Mouse (Mus musculus): ENCODE measurements at regions not wholly inside any gene's neighbourhood (a gene's known extent, or its start where the extent isn't known, plus 50 kb on each side); places are given as distances from the start of the nearest gene placed in this dataset.

- Histone ChIP-seq H3K27me3 (replicated peaks; ENCODE audit: control insufficient read depth, insufficient read depth, low read length) (no peaks in the 10 kb centered on the region; the same call in 1 of the 2 replicates), H3K4me3 (ENCODE audit: insufficient read depth, low read depth, low read length) (no peak overlapping the region), H3K36me3 (ENCODE audit: control insufficient read depth, insufficient read depth, low read length) (no peaks in the 10 kb centered on the region), H3K4me1 (ENCODE audit: control insufficient read depth, insufficient read depth, low read length) (no peaks in the 10 kb centered on the region; the same call in 1 of the 2 replicates), H3K27ac (ENCODE audit: insufficient read depth, low read depth, low read length) (peak overlapping the region; percentile 86)
- TF ChIP-seq POLR2A (IDR thresholded peaks at IDR 0.05; ENCODE audit: low read depth, low read length) (no peak), CTCF (conservative IDR thresholded peaks at IDR 0.05; ENCODE audit: insufficient read depth, insufficient read length, low read depth, low read length) (no peak)
- 30% methylated on average over 1 of the region's 1 CpGs for WGBS
- peak; percentile 75 for DNase-seq
These were observed 180.3 kb downstream of the Tfap2b start for GRCm38 (mm10) chr1:19388864-19389505.

DNA sequence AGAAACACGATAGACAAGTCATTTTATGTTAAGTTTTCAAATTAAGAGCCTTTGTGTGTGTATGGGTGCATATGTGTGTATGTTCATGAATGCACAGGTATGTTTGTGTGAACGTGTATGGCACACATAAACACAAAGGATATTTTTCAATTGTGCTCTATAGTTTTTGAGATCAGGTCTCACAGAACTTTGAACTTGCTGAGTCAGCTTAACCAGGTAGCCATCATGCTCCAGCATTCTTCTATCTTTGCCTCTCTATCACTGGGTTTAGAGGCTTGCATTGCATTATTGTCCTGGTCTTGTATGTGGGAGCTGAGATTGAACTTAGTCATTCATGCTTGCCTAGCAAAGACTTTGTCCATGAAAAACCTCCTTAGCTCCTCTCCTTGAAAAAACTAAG, 198.8 kb downstream of the Tfap2b start:
- 83% methylated on average over 2 of the region's 2 CpGs for WGBS
- TF ChIP-seq CTCF (conservative IDR thresholded peaks at IDR 0.05; ENCODE audit: insufficient read depth, insufficient read length, low read depth, low read length) (no peak), POLR2A (IDR thresholded peaks at IDR 0.05; ENCODE audit: low read depth, low read length) (no peak)
- no peak for DNase-seq
- no peaks in the 10 kb centered on the region for H3K36me3 ChIP-seq (ENCODE audit: control insufficient read depth, insufficient read depth, low read length)
- no peaks in the 10 kb centered on the region for H3K27me3 ChIP-seq (replicated peaks; ENCODE audit: control insufficient read depth, insufficient read depth, low read length)
- H3K4me1 ChIP-seq (ENCODE audit: control insufficient read depth, insufficient read depth, low read length) = no peaks in the 10 kb centered on the region
- no peak overlapping the region for H3K4me3 ChIP-seq (ENCODE audit: insufficient read depth, low read depth, low read length)
- no peak overlapping the region for H3K27ac ChIP-seq (ENCODE audit: insufficient read depth, low read depth, low read length)

DNA sequence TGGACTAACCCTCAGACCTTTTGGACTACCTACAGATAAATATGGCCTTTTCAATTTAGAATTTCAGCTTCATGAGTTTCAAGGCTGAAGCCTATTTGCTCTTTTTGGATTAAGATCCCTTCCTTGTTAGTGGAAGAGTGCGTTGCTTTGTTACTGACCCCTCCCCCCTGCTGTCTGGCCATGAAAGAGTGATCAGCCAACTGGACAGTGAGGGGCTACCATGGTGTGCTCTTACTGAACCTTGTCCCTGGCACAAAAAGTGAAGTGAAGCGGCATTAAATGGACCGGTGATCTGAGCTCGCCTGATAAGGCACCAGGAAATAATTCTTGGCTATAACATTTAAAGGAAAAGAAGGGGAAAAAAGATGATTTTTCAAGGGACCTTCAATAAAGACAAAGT, 203.6 kb downstream of the Tfap2b start:
- Histone ChIP-seq H3K4me3 (ENCODE audit: insufficient read depth, low read depth, low read length) (no peak overlapping the region), H3K27me3 (replicated peaks; ENCODE audit: control insufficient read depth, insufficient read depth, low read length) (no peaks in the 10 kb centered on the region), H3K36me3 (ENCODE audit: control insufficient read depth, insufficient read depth, low read length) (no peaks in the 10 kb centered on the region), H3K4me1 (ENCODE audit: control insufficient read depth, insufficient read depth, low read length) (no peaks in the 10 kb centered on the region), H3K27ac (ENCODE audit: insufficient read depth, low read depth, low read length) (no peak overlapping the region)
- DNase-seq = no peak
- TF ChIP-seq CTCF (conservative IDR thresholded peaks at IDR 0.05; ENCODE audit: insufficient read depth, insufficient read length, low read depth, low read length) = no peak
- WGBS = 45% methylated on average over 4 of the region's 4 CpGs

GRCm38 (mm10) chr1:19421116-19421515, 212.4 kb downstream of the Tfap2b start:
- Histone ChIP-seq H3K27ac (ENCODE audit: insufficient read depth, low read depth, low read length) (no peak overlapping the region), H3K27me3 (replicated peaks; ENCODE audit: control insufficient read depth, insufficient read depth, low read length) (no peaks in the 10 kb centered on the region; the same call in 1 of the 2 replicates), H3K36me3 (ENCODE audit: control insufficient read depth, insufficient read depth, low read length) (no peaks in the 10 kb centered on the region), H3K4me1 (ENCODE audit: control insufficient read depth, insufficient read depth, low read length) (peaks cover 4% of the 10 kb centered on the region; the same call in 1 of the 2 replicates), H3K4me3 (ENCODE audit: insufficient read depth, low read depth, low read length) (no peak overlapping the region)
- DNase-seq = peak; percentile 80
- TF ChIP-seq CTCF (conservative IDR thresholded peaks at IDR 0.05; ENCODE audit: insufficient read depth, insufficient read length, low read depth, low read length) = no peak
- no peak for TF ChIP-seq POLR2A (IDR thresholded peaks at IDR 0.05; ENCODE audit: low read depth, low read length)
- 17% methylated on average over 1 of the region's 1 CpGs for WGBS

DNA sequence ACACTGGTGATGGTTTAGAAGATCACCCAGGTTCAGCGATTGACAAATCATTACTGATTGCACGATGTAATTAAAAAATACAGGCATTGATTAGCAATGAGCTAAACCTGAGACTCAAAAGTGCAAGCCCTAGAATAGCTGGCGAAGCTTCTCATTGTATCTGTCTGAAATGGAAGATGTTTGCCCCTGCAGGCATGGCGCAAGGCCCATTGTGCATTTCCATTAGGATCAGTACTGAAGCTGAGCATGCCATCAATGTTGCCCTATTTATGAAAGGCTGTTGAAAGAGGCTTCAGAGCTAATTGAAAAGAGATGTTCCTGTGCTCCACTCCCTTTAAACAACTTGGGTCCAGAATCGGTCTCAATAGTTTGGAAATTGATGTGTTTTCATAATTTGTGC, 242.1 kb downstream of the Tfap2b start:
- WGBS = 93% methylated on average over 5 of the region's 5 CpGs
- H3K4me1 ChIP-seq (ENCODE audit: control insufficient read depth, insufficient read depth, low read length) = no peaks in the 10 kb centered on the region
- DNase-seq = no peak
- no peak overlapping the region for H3K27ac ChIP-seq (ENCODE audit: insufficient read depth, low read depth, low read length)
- no peaks in the 10 kb centered on the region for H3K36me3 ChIP-seq (ENCODE audit: control insufficient read depth, insufficient read depth, low read length)
- TF ChIP-seq CTCF (conservative IDR thresholded peaks at IDR 0.05; ENCODE audit: insufficient read depth, insufficient read length, low read depth, low read length) (no peak), POLR2A (IDR thresholded peaks at IDR 0.05; ENCODE audit: low read depth, low read length) (no peak)
- H3K27me3 ChIP-seq (replicated peaks; ENCODE audit: control insufficient read depth, insufficient read depth, low read length) = no peaks in the 10 kb centered on the region
- no peak overlapping the region for H3K4me3 ChIP-seq (ENCODE audit: insufficient read depth, low read depth, low read length)

DNA sequence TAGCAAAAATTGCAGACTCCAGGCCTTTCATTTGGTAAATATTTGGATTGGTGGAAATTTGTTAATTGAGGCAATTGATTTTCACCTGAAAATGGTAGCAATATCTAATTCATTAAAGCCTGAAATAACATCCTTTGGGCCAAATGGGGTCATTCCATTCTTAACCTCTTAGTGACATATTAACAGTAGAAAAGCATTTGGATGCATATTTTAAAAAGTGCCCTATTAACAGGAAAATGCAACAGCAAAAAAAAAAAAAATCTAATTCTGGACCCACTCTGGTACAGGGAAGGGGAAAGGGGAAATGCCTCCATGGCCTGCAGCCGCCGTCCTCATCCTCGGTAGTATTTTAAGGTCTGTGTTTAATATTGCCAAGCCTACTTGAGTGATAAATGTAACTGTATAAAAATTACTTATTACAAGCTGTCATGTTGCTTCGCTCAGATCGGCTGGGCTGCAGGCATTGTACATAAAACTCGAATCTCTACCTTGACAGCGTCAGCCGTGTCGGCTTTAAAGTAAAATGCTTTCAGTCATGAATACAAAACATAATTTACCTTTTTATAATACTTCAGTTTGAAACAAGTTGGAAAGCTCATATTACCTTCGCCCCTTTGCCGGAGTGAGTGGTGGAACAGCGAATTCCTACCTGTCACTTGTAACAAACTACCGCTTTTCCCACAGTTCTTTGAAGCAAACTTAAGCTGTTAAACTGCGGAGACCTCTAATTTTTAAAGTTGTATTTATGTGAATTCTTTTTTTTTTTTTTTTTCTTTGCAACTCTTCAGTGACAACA, 250.1 kb downstream of the Tfap2b start:
- Histone ChIP-seq H3K27ac (ENCODE audit: insufficient read depth, low read depth, low read length) (peak overlapping the region; percentile 65), H3K27me3 (replicated peaks; ENCODE audit: control insufficient read depth, insufficient read depth, low read length) (no peaks in the 10 kb centered on the region), H3K36me3 (ENCODE audit: control insufficient read depth, insufficient read depth, low read length) (no peaks in the 10 kb centered on the region), H3K4me1 (ENCODE audit: control insufficient read depth, insufficient read depth, low read length) (no peaks in the 10 kb centered on the region), H3K4me3 (ENCODE audit: insufficient read depth, low read depth, low read length) (peak overlapping the region; percentile 32; the same call in 1 of the 2 replicates)
- 25% methylated on average over 14 of the region's 14 CpGs for whole genome bisulfite sequencing
- no peak for TF ChIP-seq POLR2A (IDR thresholded peaks at IDR 0.05; ENCODE audit: low read depth, low read length)
- TF ChIP-seq CTCF (conservative IDR thresholded peaks at IDR 0.05; ENCODE audit: insufficient read depth, insufficient read length, low read depth, low read length) = no peak
- DNase-seq = peak; percentile 66

GRCm38 (mm10) chr1:19459876-19460275, 251.2 kb downstream of the Tfap2b start:
- H3K4me1 ChIP-seq (ENCODE audit: control insufficient read depth, insufficient read depth, low read length) = no peaks in the 10 kb centered on the region
- 74% methylated on average over 11 of the region's 11 CpGs for WGBS
- TF ChIP-seq POLR2A (IDR thresholded peaks at IDR 0.05; ENCODE audit: low read depth, low read length) (no peak), CTCF (conservative IDR thresholded peaks at IDR 0.05; ENCODE audit: insufficient read depth, insufficient read length, low read depth, low read length) (no peak)
- H3K4me3 ChIP-seq (ENCODE audit: insufficient read depth, low read depth, low read length) = no peak overlapping the region
- H3K27ac ChIP-seq (ENCODE audit: insufficient read depth, low read depth, low read length) = peak overlapping the region; percentile 43
- no peak for DNase-seq
- H3K36me3 ChIP-seq (ENCODE audit: control insufficient read depth, insufficient read depth, low read length) = no peaks in the 10 kb centered on the region
- no peaks in the 10 kb centered on the region for H3K27me3 ChIP-seq (replicated peaks; ENCODE audit: control insufficient read depth, insufficient read depth, low read length)

Measured in kidney, adult 2 months (tissue).